Mouse (Mus musculus): ENCODE results near the gene Igfbpl1. TPM values are rescaled to one million over a fixed set of nuclear protein-coding genes. Genes with fewer than 3 reads are reported as not detected.

The Igfbpl1 gene
- polyA plus RNA-seq, 1 experiment: 0.38 TPM

- no peak overlapping the region for H3K4me3 ChIP-seq (replicated peaks; ENCODE audit: insufficient read depth, low read depth, low read length)
These were observed 43.1 kb downstream of the Igfbpl1 start for GRCm38 (mm10) chr4:45783671-45784070.

GRCm38 (mm10) chr4:45771619-45772018 is 55.1 kb downstream of the Igfbpl1 start:
- no peaks in the 10 kb centered on the region; the same call in 1 of the 2 replicates for H3K27me3 ChIP-seq (ENCODE audit: control insufficient read depth, insufficient read depth, low read length)
- TF ChIP-seq POLR2A (IDR thresholded peaks at IDR 0.05; ENCODE audit: borderline replicate concordance, insufficient read depth, low read length) (no peak), CTCF (IDR thresholded peaks at IDR 0.05; ENCODE audit: borderline replicate concordance, insufficient read depth, low read depth, low read length) (peak; percentile 52; the same call in 1 of the 2 replicates)
- H3K4me3 ChIP-seq (replicated peaks; ENCODE audit: insufficient read depth, low read depth, low read length): no peak overlapping the region
- H3K27ac ChIP-seq (ENCODE audit: insufficient read depth, low read length): no peak overlapping the region
- WGBS: 1% methylated on average over 5 of the region's 5 CpGs
- DNase-seq: peak; percentile 41 to 51
- no peaks in the 10 kb centered on the region for H3K4me1 ChIP-seq (ENCODE audit: control insufficient read depth, insufficient read depth, low read length)

More at GRCm38 (mm10) chr4:45783671-45784070, 43.1 kb downstream of the Igfbpl1 start:
- Histone ChIP-seq H3K27me3 (ENCODE audit: control insufficient read depth, insufficient read depth, low read length) (peaks cover 2% of the 10 kb centered on the region; the same call in 1 of the 2 replicates), H3K27ac (ENCODE audit: insufficient read depth, low read length) (no peak overlapping the region), H3K4me1 (ENCODE audit: control insufficient read depth, insufficient read depth, low read length) (peaks cover 5% of the 10 kb centered on the region)
- DNase-seq: no peak
- no peak for TF ChIP-seq CTCF (IDR thresholded peaks at IDR 0.05; ENCODE audit: borderline replicate concordance, insufficient read depth, low read depth, low read length)
- TF ChIP-seq POLR2A (IDR thresholded peaks at IDR 0.05; ENCODE audit: borderline replicate concordance, insufficient read depth, low read length): no peak
- 76% methylated on average over 1 of the region's 1 CpGs for WGBS

- H3K27ac ChIP-seq (ENCODE audit: insufficient read depth, low read length): no peak overlapping the region
- 77% methylated on average over 8 of the region's 8 CpGs for WGBS
- TF ChIP-seq POLR2A (IDR thresholded peaks at IDR 0.05; ENCODE audit: borderline replicate concordance, insufficient read depth, low read length) (no peak), CTCF (IDR thresholded peaks at IDR 0.05; ENCODE audit: borderline replicate concordance, insufficient read depth, low read depth, low read length) (no peak)
These were observed 55.5 kb downstream of the Igfbpl1 start for GRCm38 (mm10) chr4:45771173-45771572.

GRCm38 (mm10) chr4:45770638-45771033 is 56.1 kb downstream of the Igfbpl1 start:
- DNase-seq: no peak
- WGBS: 88% methylated on average over 4 of the region's 4 CpGs
- Histone ChIP-seq H3K27ac (ENCODE audit: insufficient read depth, low read length) (no peak overlapping the region), H3K27me3 (ENCODE audit: control insufficient read depth, insufficient read depth, low read length) (no peaks in the 10 kb centered on the region; the same call in 1 of the 2 replicates), H3K4me3 (replicated peaks; ENCODE audit: insufficient read depth, low read depth, low read length) (no peak overlapping the region), H3K4me1 (ENCODE audit: control insufficient read depth, insufficient read depth, low read length) (peaks cover 2% of the 10 kb centered on the region; the same call in 1 of the 2 replicates)
- TF ChIP-seq POLR2A (IDR thresholded peaks at IDR 0.05; ENCODE audit: borderline replicate concordance, insufficient read depth, low read length) (no peak), CTCF (IDR thresholded peaks at IDR 0.05; ENCODE audit: borderline replicate concordance, insufficient read depth, low read depth, low read length) (no peak)

More at GRCm38 (mm10) chr4:45771173-45771572, 55.5 kb downstream of the Igfbpl1 start:
- no peaks in the 10 kb centered on the region for H3K4me1 ChIP-seq (ENCODE audit: control insufficient read depth, insufficient read depth, low read length)
- no peak overlapping the region for H3K4me3 ChIP-seq (replicated peaks; ENCODE audit: insufficient read depth, low read depth, low read length)
- no peak for DNase-seq
- H3K27me3 ChIP-seq (ENCODE audit: control insufficient read depth, insufficient read depth, low read length): no peaks in the 10 kb centered on the region; the same call in 1 of the 2 replicates

- 88% methylated on average over 10 of the region's 10 CpGs for WGBS
- no peak for DNase-seq
- no peak for TF ChIP-seq POLR2A (IDR thresholded peaks at IDR 0.05; ENCODE audit: borderline replicate concordance, insufficient read depth, low read length)
- no peak for TF ChIP-seq CTCF (IDR thresholded peaks at IDR 0.05; ENCODE audit: borderline replicate concordance, insufficient read depth, low read depth, low read length)
- no peaks in the 10 kb centered on the region; the same call in 1 of the 2 replicates for H3K27me3 ChIP-seq (ENCODE audit: control insufficient read depth, insufficient read depth, low read length)
- H3K4me1 ChIP-seq (ENCODE audit: control insufficient read depth, insufficient read depth, low read length): peaks cover 8% of the 10 kb centered on the region
- H3K27ac ChIP-seq (ENCODE audit: insufficient read depth, low read length): no peak overlapping the region
- H3K4me3 ChIP-seq (replicated peaks; ENCODE audit: insufficient read depth, low read depth, low read length): no peak overlapping the region
These were observed 56.7 kb downstream of the Igfbpl1 start for GRCm38 (mm10) chr4:45769791-45770637.

GRCm38 (mm10) chr4:45769141-45769540 is 57.6 kb downstream of the Igfbpl1 start:
- Histone ChIP-seq H3K4me1 (ENCODE audit: control insufficient read depth, insufficient read depth, low read length) (peaks cover 12% of the 10 kb centered on the region), H3K27me3 (ENCODE audit: control insufficient read depth, insufficient read depth, low read length) (no peaks in the 10 kb centered on the region; the same call in 1 of the 2 replicates), H3K27ac (ENCODE audit: insufficient read depth, low read length) (no peak overlapping the region), H3K4me3 (replicated peaks; ENCODE audit: insufficient read depth, low read depth, low read length) (no peak overlapping the region)
- no peak for DNase-seq
- TF ChIP-seq POLR2A (IDR thresholded peaks at IDR 0.05; ENCODE audit: borderline replicate concordance, insufficient read depth, low read length) (no peak), CTCF (IDR thresholded peaks at IDR 0.05; ENCODE audit: borderline replicate concordance, insufficient read depth, low read depth, low read length) (no peak)
- WGBS: 73% methylated on average over 10 of the region's 10 CpGs

- 68% methylated on average over 11 of the region's 11 CpGs for WGBS
- H3K27me3 ChIP-seq (ENCODE audit: control insufficient read depth, insufficient read depth, low read length): no peaks in the 10 kb centered on the region; the same call in 1 of the 2 replicates
- DNase-seq: no peak
- H3K4me1 ChIP-seq (ENCODE audit: control insufficient read depth, insufficient read depth, low read length): peaks cover 19% of the 10 kb centered on the region
- TF ChIP-seq CTCF (IDR thresholded peaks at IDR 0.05; ENCODE audit: borderline replicate concordance, insufficient read depth, low read depth, low read length) (no peak), POLR2A (IDR thresholded peaks at IDR 0.05; ENCODE audit: borderline replicate concordance, insufficient read depth, low read length) (no peak)
- H3K4me3 ChIP-seq (replicated peaks; ENCODE audit: insufficient read depth, low read depth, low read length): no peak overlapping the region
- no peak overlapping the region for H3K27ac ChIP-seq (ENCODE audit: insufficient read depth, low read length)
These were observed 58.7 kb downstream of the Igfbpl1 start for GRCm38 (mm10) chr4:45767891-45768558.

All from cerebellum, adult 2 months (tissue).